Mouse (Mus musculus): ENCODE measurements around the gene Ddx20. TPM values are rescaled to one million over a fixed set of nuclear protein-coding genes. Genes with fewer than 3 reads are reported as not detected.

Gene Ddx20
- polyA plus RNA-seq, 1 experiment from 2014 or later: 32.6 TPM

DNA sequence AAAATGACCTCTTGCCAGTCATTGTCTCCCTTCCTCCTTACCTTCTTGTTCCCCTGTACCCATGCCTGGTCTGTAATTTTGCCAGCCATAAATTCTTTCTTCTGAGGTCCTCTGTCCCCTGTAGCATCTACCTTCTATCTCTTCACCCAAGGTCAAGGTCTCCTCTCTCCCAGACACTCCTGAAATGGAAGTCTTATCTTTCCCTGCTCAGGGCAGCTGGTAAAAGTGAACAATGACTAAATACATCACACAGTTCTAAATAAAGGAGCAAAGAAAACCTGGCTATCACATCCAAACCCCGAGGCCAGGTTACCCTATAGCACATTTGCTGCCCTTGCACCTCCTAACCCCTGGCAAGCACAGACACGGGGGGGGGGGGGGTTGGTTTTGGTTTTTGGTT is 26.8 kb downstream of the Ddx20 start:
- no peak overlapping the region for H3K9ac ChIP-seq
- H3K27me3 ChIP-seq: no peaks in the 10 kb centered on the region
- H3K4me3 ChIP-seq (replicated peaks): no peak overlapping the region
- no peaks in the 10 kb centered on the region for H3K36me3 ChIP-seq
- no peaks in the 10 kb centered on the region for H3K9me3 ChIP-seq (replicated peaks)
- H3K4me2 ChIP-seq (replicated peaks): no peak overlapping the region
- no peak overlapping the region for H3K27ac ChIP-seq (replicated peaks)
- ATAC-seq (ENCODE audit: insufficient number of reproducible peaks, low FRiP score, low TSS enrichment, low read depth): no peak
- no peaks in the 10 kb centered on the region for H3K4me1 ChIP-seq
- 64% methylated on average over 2 of the region's 2 CpGs for WGBS

DNA sequence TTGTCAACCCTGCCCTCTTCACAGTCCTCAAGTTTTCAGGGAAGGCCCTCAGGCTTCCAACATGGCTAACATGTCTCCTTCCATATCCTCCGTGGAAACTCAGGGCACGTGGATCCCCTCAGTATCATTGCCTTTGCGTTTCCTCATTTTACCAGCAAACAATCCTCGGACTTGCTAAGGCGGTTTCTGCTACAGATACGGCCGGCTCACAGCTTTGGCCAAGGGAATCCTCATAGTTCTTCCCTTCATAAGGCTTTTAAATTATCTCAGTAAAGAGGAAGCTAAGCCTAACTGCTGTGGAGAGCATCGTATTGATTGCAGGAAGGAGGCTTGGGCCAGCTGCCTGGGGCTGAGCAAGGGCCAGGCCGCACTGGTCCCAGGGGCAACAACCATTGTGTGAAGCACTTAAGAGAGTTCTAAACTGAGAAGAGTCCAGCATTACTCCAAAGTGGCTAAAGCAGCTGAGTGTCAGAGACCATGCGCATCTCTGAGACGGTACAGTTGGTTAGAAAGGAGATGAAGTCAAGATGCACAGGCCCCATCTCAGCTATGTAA is 32.3 kb downstream of the Ddx20 start:
- Histone ChIP-seq H3K36me3 (no peaks in the 10 kb centered on the region), H3K9me3 (replicated peaks) (no peaks in the 10 kb centered on the region), H3K4me2 (replicated peaks) (no peak overlapping the region), H3K4me1 (no peaks in the 10 kb centered on the region), H3K4me3 (replicated peaks) (no peak overlapping the region), H3K27me3 (no peaks in the 10 kb centered on the region), H3K27ac (replicated peaks) (no peak overlapping the region), H3K9ac (no peak overlapping the region)
- ATAC-seq (ENCODE audit: insufficient number of reproducible peaks, low FRiP score, low TSS enrichment, low read depth): no peak
- WGBS: 87% methylated on average over 11 of the region's 11 CpGs

DNA sequence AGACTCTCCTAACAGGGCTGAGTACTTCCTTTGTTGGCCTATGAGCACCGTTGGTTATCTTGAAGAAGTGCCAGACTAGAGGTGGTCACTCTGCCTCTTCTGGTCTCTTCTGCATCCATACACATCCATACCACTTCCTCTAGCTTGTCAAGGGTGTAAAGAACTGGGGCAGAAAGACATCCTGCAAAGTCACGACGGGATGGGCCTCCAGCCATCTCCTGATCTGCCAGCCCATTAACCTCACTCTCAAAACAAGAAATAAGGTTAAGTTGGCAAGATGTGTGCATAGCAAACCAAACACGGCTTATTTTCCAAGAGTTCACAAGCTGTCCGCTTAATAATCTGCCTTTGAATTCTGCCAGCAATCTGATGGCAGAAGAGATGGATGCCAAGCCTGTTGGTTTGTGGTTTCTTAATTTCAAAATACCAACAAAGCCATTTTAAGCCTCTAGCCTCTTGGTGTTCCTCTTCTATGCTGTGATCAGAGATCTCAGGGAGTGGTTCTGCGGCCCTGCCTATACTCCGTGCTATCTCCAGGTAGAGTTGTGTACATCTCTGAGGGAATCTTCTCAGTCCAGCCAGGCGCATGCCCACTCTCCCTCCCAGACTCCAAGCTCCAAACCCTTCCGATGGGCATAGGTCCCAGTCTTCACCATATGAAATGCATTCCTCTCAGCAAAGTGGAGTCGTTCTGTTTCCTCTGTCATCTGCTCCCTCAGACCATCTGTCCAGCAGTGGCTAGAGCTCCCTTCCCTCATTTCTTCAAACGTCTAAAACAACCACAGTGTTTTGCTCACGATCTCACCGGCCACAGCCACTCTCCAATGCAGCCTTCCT is 33.6 kb downstream of the Ddx20 start:
- no peak for ATAC-seq (ENCODE audit: insufficient number of reproducible peaks, low FRiP score, low TSS enrichment, low read depth)
- WGBS: 82% methylated on average over 13 of the region's 13 CpGs

DNA sequence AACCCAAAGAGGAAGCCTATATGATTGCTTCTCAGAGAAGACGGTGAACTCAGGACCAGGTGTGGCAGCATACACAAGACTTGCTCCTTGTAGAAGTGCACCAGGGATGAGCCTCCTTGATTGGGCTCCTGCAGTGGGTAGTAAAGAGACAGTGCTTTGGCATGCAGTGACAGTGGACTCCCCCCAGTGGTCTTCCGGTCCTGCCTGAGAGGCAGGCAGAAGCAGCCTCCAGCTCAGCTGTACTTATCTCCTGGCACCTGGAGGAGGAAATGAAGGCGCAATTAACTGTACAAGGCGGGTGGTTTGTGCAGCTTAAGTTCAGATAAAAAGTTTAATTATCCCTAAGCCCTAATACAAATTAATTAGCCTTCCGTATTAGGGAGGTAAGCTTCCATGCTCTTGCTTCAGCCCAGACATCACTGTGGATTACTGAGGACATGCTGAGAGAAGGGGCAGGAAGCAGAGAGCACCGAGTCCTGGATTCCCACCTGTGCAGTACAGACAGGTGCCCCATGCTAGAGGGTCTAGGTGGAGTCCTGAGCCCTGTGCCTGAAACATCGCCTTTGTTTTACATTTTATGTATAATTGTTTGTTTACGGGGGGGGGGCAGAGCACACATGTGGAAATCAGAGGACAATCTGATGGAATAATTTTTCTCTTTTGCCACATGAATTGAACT is 38.3 kb downstream of the Ddx20 start:
- H3K9me3 ChIP-seq (replicated peaks): no peaks in the 10 kb centered on the region
- no peak overlapping the region for H3K27ac ChIP-seq (replicated peaks)
- WGBS: 67% methylated on average over 8 of the region's 8 CpGs
- H3K36me3 ChIP-seq: no peaks in the 10 kb centered on the region
- ATAC-seq (ENCODE audit: insufficient number of reproducible peaks, low FRiP score, low TSS enrichment, low read depth): no peak
- no peak overlapping the region for H3K9ac ChIP-seq
- H3K4me2 ChIP-seq (replicated peaks): no peak overlapping the region
- H3K4me1 ChIP-seq: no peaks in the 10 kb centered on the region
- H3K27me3 ChIP-seq: no peaks in the 10 kb centered on the region
- H3K4me3 ChIP-seq (replicated peaks): no peak overlapping the region

More for the DNA sequence above, 33.6 kb downstream of the Ddx20 start:
- Histone ChIP-seq H3K4me1 (no peaks in the 10 kb centered on the region), H3K27ac (replicated peaks) (no peak overlapping the region), H3K4me2 (replicated peaks) (no peak overlapping the region), H3K4me3 (replicated peaks) (no peak overlapping the region), H3K27me3 (no peaks in the 10 kb centered on the region), H3K9me3 (replicated peaks) (no peaks in the 10 kb centered on the region), H3K36me3 (no peaks in the 10 kb centered on the region), H3K9ac (no peak overlapping the region)

DNA sequence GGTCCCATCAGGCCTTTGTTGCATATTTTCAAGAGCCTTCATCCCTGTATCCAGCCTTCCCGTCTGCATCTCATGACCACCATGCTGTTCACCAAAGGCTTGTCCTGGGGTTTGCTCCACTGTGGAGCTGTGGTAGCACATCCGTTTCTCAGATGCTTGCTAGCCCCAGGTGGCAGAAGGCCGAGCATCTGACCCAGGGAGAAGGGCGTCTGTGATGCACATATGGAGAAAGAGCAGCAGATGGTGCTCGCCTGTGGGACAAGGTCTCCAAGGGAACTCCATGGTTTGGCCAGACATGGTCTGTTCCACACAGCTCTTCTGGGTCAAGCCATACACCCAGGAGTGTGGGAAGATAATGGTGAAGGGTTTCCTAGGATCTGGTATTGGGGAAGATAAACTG is 43.8 kb downstream of the Ddx20 start:
- H3K36me3 ChIP-seq: no peaks in the 10 kb centered on the region
- no peak overlapping the region for H3K4me3 ChIP-seq (replicated peaks)
- no peak overlapping the region for H3K4me2 ChIP-seq (replicated peaks)
- no peak overlapping the region for H3K9ac ChIP-seq
- 81% methylated on average over 5 of the region's 5 CpGs for WGBS
- H3K27me3 ChIP-seq: no peaks in the 10 kb centered on the region
- no peak overlapping the region for H3K27ac ChIP-seq (replicated peaks)
- H3K9me3 ChIP-seq (replicated peaks): no peaks in the 10 kb centered on the region
- H3K4me1 ChIP-seq: no peaks in the 10 kb centered on the region
- no peak for ATAC-seq (ENCODE audit: insufficient number of reproducible peaks, low FRiP score, low TSS enrichment, low read depth)

DNA sequence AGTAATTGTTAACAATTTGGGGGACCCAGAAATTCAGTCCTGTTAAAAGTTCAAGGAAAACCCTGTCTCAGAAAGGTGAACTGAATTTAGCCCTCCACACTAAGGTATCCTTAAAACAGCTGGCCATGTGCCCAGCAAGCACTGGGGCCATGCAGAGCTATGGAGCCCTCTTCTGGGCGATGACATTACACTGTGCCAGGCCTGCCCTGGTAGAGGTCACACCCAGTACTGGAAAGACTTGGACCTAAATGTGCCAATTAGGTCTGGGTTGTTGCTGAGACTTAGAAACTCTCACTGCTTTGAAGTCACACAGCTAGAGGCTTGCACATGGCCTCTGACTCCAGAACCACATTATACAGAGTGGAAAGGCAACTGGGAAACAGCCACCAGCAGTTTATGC is 45.2 kb downstream of the Ddx20 start:
- ATAC-seq (ENCODE audit: insufficient number of reproducible peaks, low FRiP score, low TSS enrichment, low read depth): no peak
- WGBS: 28% methylated on average over 1 of the region's 1 CpGs
- no peaks in the 10 kb centered on the region for H3K4me1 ChIP-seq
- H3K36me3 ChIP-seq: no peaks in the 10 kb centered on the region
- H3K9ac ChIP-seq: no peak overlapping the region
- no peak overlapping the region for H3K4me3 ChIP-seq (replicated peaks)
- H3K27ac ChIP-seq (replicated peaks): no peak overlapping the region
- H3K9me3 ChIP-seq (replicated peaks): no peaks in the 10 kb centered on the region
- no peaks in the 10 kb centered on the region for H3K27me3 ChIP-seq
- H3K4me2 ChIP-seq (replicated peaks): no peak overlapping the region

DNA sequence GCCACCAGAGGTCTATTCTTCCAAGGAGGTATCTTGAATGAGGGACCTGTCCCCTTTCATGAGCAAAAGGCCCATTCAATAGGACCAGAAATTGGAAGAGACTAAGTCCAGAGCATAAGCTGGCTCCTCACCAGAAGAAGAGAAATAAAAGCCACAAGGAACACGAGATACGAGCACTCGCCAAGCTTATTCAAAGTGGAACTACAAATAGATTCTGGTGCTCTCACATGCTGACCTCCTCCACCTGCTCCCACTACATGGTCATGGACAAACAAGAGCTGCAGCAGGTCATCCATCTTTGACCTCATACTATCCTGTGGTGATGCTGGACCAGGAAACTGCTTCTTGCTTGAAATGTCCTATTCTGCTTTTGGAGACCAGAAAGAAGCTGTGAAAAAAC is 54.4 kb downstream of the Ddx20 start:
- no peaks in the 10 kb centered on the region for H3K36me3 ChIP-seq
- no peaks in the 10 kb centered on the region for H3K9me3 ChIP-seq (replicated peaks)
- H3K27me3 ChIP-seq: no peaks in the 10 kb centered on the region
- H3K4me1 ChIP-seq: no peaks in the 10 kb centered on the region
- no peak for ATAC-seq (ENCODE audit: insufficient number of reproducible peaks, low FRiP score, low TSS enrichment, low read depth)
- H3K27ac ChIP-seq (replicated peaks): no peak overlapping the region
- H3K4me2 ChIP-seq (replicated peaks): no peak overlapping the region
- WGBS: 89% methylated on average over 3 of the region's 3 CpGs
- no peak overlapping the region for H3K9ac ChIP-seq
- no peak overlapping the region for H3K4me3 ChIP-seq (replicated peaks)

DNA sequence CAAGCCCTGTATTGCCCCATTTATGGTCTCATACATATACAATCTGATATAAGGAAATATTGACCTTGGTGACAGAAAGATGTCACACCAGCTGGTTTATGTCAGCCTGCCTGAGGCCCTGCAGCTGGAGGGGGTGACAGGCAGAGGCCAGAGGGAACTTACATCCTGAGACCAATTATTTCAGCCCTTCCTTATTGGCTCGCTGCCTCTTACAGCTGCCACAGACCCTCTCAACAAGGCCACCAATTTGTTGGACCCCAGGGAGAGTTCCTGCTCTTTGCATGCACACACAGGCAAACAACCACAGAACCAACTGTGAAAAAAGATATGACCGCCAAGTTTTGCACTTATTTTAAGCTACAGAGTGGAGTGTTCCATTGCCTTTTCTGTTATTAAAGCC is 55.1 kb downstream of the Ddx20 start:
- WGBS: 56% methylated on average over 2 of the region's 2 CpGs
- H3K4me3 ChIP-seq (replicated peaks): no peak overlapping the region
- no peak overlapping the region for H3K4me2 ChIP-seq (replicated peaks)
- no peaks in the 10 kb centered on the region for H3K4me1 ChIP-seq
- H3K36me3 ChIP-seq: no peaks in the 10 kb centered on the region
- H3K27me3 ChIP-seq: no peaks in the 10 kb centered on the region
- no peak for ATAC-seq (ENCODE audit: insufficient number of reproducible peaks, low FRiP score, low TSS enrichment, low read depth)
- no peaks in the 10 kb centered on the region for H3K9me3 ChIP-seq (replicated peaks)
- H3K27ac ChIP-seq (replicated peaks): no peak overlapping the region
- no peak overlapping the region for H3K9ac ChIP-seq

Other genes starting within 250 kb of the Ddx20 start
- 0.62 and 0.65 TPM in 2 replicates for gene Kcnd3, start 235.2 kb downstream of the Ddx20 start, polyA plus RNA-seq (2015; fragmentation: Nextera tagmentation; extraction: Ambion mirVana)
- gene Inka2, start 17.0 kb upstream of the Ddx20 start, polyA plus RNA-seq (2015; fragmentation: Nextera tagmentation; extraction: Ambion mirVana): 5.2 and 6.7 TPM in 2 replicates
- gene Rap1a, start 113.8 kb upstream of the Ddx20 start, polyA plus RNA-seq (2015; fragmentation: Nextera tagmentation; extraction: Ambion mirVana): 95.4 and 99.2 TPM in 2 replicates
- gene Adora3, start 183.3 kb upstream of the Ddx20 start, polyA plus RNA-seq (2015; fragmentation: Nextera tagmentation; extraction: Ambion mirVana): 3.5 and 4.1 TPM in 2 replicates
- gene Tmigd3, start 183.3 kb upstream of the Ddx20 start, polyA plus RNA-seq (2015; fragmentation: Nextera tagmentation; extraction: Ambion mirVana): 0.27 and 0.34 TPM in 2 replicates
- gene I830077J02Rik, start 245.1 kb upstream of the Ddx20 start, polyA plus RNA-seq (2015; fragmentation: Nextera tagmentation; extraction: Ambion mirVana): 0.56 and 1.4 TPM in 2 replicates

Measured in embryonic facial prominence, embryonic 15.5 days (tissue).